Mouse (Mus musculus): ENCODE data around the gene Emp1. TPM values are rescaled to one million over a fixed set of nuclear protein-coding genes. Genes with fewer than 3 reads are reported as not detected.

Emp1 gene
- polyA plus RNA-seq, 1 experiment, result 10.5 TPM

GRCm38 (mm10) chr6:135428246-135428645 is 65.9 kb downstream of the Emp1 start:
- TF ChIP-seq CTCF (IDR thresholded peaks at IDR 0.05; ENCODE audit: extremely low read depth, insufficient read depth, insufficient read length, insufficient replicate concordance), result no peak

GRCm38 (mm10) chr6:135429268-135429909 is 67.0 kb downstream of the Emp1 start:
- Histone ChIP-seq H3K36me3 (ENCODE audit: control insufficient read depth, insufficient read depth, low read length) (no peaks in the 10 kb centered on the region), H3K27ac (ENCODE audit: insufficient read depth, low read length) (no peak overlapping the region), H3K27me3 (ENCODE audit: control insufficient read depth, insufficient read depth, low read length) (no peaks in the 10 kb centered on the region; the same call in 1 of the 2 replicates), H3K4me3 (ENCODE audit: extremely low read depth, insufficient read depth, insufficient read length) (no peak overlapping the region), H3K4me1 (ENCODE audit: control insufficient read depth, insufficient read depth, insufficient read length) (peaks cover 2% of the 10 kb centered on the region; the same call in 1 of the 2 replicates)
- TF ChIP-seq CTCF (IDR thresholded peaks at IDR 0.05; ENCODE audit: extremely low read depth, insufficient read depth, insufficient read length, insufficient replicate concordance), result no peak
- no peak for TF ChIP-seq POLR2A (IDR thresholded peaks at IDR 0.05; ENCODE audit: low read depth, low read length)
- DNase-seq (ENCODE audit: low read depth in 1 of 2, low spot score in 2 of 2), result no peak
- WGBS, result 81% methylated on average over 8 of the region's 8 CpGs

More at GRCm38 (mm10) chr6:135428246-135428645, 65.9 kb downstream of the Emp1 start:
- Histone ChIP-seq H3K27me3 (ENCODE audit: control insufficient read depth, insufficient read depth, low read length) (no peaks in the 10 kb centered on the region; the same call in 1 of the 2 replicates), H3K4me1 (ENCODE audit: control insufficient read depth, insufficient read depth, insufficient read length) (peaks cover 2% of the 10 kb centered on the region; the same call in 1 of the 2 replicates), H3K4me3 (ENCODE audit: extremely low read depth, insufficient read depth, insufficient read length) (no peak overlapping the region), H3K36me3 (ENCODE audit: control insufficient read depth, insufficient read depth, low read length) (no peaks in the 10 kb centered on the region), H3K27ac (ENCODE audit: insufficient read depth, low read length) (no peak overlapping the region)
- WGBS, result 67% methylated on average over 2 of the region's 2 CpGs
- DNase-seq (ENCODE audit: low read depth in 1 of 2, low spot score in 2 of 2), result no peak

- TF ChIP-seq POLR2A (IDR thresholded peaks at IDR 0.05; ENCODE audit: low read depth, low read length), result no peak
- no peak for TF ChIP-seq CTCF (IDR thresholded peaks at IDR 0.05; ENCODE audit: extremely low read depth, insufficient read depth, insufficient read length, insufficient replicate concordance)
- H3K36me3 ChIP-seq (ENCODE audit: control insufficient read depth, insufficient read depth, low read length), result no peaks in the 10 kb centered on the region
- 87% methylated on average over 8 of the region's 8 CpGs for WGBS
- H3K27me3 ChIP-seq (ENCODE audit: control insufficient read depth, insufficient read depth, low read length), result no peaks in the 10 kb centered on the region; the same call in 1 of the 2 replicates
- no peak overlapping the region for H3K27ac ChIP-seq (ENCODE audit: insufficient read depth, low read length)
- peaks cover 2% of the 10 kb centered on the region; the same call in 1 of the 2 replicates for H3K4me1 ChIP-seq (ENCODE audit: control insufficient read depth, insufficient read depth, insufficient read length)
- DNase-seq (ENCODE audit: low read depth in 1 of 2, low spot score in 2 of 2), result no peak
- no peak overlapping the region for H3K4me3 ChIP-seq (ENCODE audit: extremely low read depth, insufficient read depth, insufficient read length)
These were observed 68.2 kb downstream of the Emp1 start for GRCm38 (mm10) chr6:135430441-135430970.

Other genes with a start within 250 kb of the Emp1 start
- 0.09 and 0.25 TPM in 2 replicates for gene Gprc5d, start 244.3 kb upstream of the Emp1 start, polyA plus RNA-seq (2012; rRNA removed)
- gene Fam234b, start 164.6 kb upstream of the Emp1 start, polyA plus RNA-seq (2012; rRNA removed), result 13.5 and 16.3 TPM in 2 replicates
- gene Hebp1, start 164.5 kb upstream of the Emp1 start, polyA plus RNA-seq (2012; rRNA removed), result 52.5 and 53.8 TPM in 2 replicates
- 0.83 and 1.1 TPM in 2 replicates for gene Gsg1, start 108.2 kb upstream of the Emp1 start, polyA plus RNA-seq (2012; rRNA removed)
- not detected in 2 replicates for gene Pbp2, start 52.1 kb upstream of the Emp1 start, polyA plus RNA-seq (2012; rRNA removed)